Mouse (Mus musculus): ENCODE measurements around the gene Sar1b.
"Not testable (repeated sequence)": the region's sequence is repeated elsewhere in the genome, so short reads cannot be mapped to it uniquely, and the experiment has no call there.

Gene Sar1b

GRCm38 (mm10) chr11:51763213-51763907 is at the start of gene Sar1b, which contains the start of gene Sec24a:
Sar1b (plus strand) TSS chr11:51763687.
Sec24a (minus strand) TSS chr11:51763634.
- CTCF ChIA-PET = interaction anchor here (0.6 kb wide), 2 partner anchors 31 to 462 kb away, joined by 12 to 13 read pairs; no protein-coding TSS in a partner anchor

GRCm38 (mm10) chr11:51721066-51721465 is 42.4 kb upstream of the Sar1b start:
- CTCF ChIA-PET = no interaction called here

DNA sequence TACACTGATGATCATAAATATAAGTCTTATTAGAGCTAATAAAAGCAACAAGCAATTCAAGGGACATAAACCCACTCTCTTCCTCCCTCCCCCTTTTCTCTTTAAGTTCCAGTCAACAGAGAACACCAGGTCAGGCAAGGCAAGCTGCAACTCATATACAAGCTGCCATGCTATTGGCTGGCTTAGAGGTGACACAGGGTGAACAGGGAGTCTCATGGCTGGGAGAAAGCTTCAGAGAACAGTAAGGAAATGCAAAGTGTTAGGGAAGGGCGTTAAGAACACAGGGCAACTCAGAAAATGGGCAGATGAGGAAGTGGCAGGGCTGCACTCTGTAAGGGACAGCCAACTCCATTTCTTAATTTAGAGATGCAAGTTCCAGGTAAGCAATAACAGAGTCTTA is 30.6 kb upstream of the Sar1b start:
- CTCF ChIA-PET = interaction anchor here (0.5 kb wide), 1 partner anchor 31 kb away, joined by 12 read pairs; the partner anchor contains the start of genes Sar1b and Sec24a

DNA sequence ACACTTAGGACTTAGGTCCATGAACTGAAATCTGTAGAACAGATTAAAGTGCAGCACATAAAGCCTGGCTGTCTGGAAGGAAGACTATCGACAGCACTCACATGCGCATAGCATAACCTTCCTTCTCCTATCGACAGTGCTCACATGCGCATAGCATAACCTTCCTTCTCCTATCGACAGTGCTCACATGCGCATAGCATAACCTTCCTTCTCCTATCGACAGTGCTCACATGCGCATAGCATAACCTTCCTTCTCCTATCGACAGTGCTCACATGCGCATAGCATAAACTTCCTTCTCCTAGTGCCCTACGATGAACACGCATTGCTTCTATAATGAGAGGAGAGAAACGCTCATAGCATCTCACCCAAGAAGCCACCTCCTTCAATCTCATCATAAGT is 29.3 kb upstream of the Sar1b start:
- CTCF ChIA-PET = not testable (repeated sequence)

GRCm38 (mm10) chr11:51738651-51739403 is 24.7 kb upstream of the Sar1b start:
- CTCF ChIA-PET = interaction anchor here (0.6 kb wide), 1 partner anchor 24 kb away, joined by 6 read pairs; no protein-coding TSS in a partner anchor

- CTCF ChIA-PET = no interaction called here
Observed at GRCm38 (mm10) chr11:51740701-51741100, 22.8 kb upstream of the Sar1b start.

DNA sequence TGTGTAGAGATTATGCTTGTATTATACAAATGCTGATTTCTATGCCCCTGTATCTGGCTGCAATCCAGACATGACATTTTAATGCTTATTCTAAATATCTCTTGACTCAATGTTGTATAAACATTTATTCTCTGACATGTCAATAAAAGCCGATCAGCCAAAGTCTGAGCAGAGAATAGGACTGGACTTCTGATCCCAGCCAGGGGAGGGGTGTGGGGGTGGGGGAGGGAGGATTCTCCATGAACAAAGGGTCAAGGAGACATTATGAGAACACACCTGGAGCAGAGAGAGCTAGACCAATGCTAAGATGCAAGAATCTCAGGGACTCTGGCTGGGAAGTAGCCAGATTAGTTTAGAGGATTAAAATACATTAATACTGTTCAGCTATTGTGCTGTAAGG is 17.4 kb upstream of the Sar1b start:
- CTCF ChIA-PET = no interaction called here

DNA sequence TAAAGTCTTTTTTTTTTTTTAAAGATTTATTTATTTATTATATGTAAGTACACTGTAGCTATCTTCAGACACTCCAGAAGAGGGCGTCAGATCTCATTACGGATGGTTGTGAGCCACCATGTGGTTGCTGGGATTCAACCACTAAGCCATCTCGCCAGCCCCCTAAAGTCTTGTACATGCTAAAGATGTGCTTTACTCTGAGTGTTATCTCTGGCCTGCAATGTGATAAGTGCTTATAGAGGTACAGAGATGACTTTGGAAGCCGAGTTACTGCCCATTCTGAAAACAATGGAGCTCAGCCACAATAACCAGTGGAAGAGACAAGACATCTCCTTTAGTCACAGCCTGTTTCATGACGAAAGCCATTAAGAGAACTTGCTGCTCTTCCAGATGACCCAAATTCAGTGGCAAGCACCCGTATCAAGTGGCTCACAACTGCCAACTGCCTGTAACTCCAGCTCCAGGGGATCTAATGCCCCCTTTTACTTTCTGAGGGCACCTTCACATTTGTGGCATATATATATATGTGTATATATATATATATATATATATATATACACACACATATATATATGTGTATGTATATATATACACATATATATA is 11.8 kb upstream of the Sar1b start:
- CTCF ChIA-PET = not testable (repeated sequence)

DNA sequence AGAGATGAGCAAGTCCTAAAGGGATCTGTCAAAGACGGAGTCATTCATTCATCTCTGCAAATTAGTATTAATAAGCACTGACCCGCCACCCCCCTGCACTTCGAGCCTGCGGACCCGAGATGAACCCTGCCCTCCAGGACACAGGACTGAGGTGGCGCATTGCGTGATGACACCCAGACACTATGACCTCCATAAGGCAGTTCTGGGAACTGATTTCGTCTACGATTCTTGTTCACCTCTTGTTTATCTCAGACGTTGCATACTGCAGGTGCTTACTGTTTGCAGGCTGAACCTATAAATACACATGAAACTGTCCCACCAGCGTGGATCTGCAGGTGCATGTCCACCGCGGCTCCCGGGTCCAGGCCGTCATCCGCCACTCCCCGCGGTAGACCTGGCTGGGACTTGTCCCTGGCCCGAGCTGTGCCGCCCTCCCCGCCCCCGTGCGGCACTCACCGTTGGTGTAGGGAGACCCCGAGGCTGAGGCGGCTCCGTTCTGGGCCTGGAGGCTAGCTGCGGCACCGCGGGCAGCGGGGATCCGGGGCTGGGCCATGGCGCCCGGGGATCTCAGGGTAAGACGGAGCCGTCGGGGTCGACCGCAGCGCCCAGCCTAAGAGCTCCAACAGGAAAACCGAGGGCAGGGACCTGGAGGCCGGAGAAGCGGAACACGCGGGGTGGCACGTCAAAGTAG is 7.7 kb upstream of the Sar1b start:
- CTCF ChIA-PET = no interaction called here

- CTCF ChIA-PET = no interaction called here
Observed at GRCm38 (mm10) chr11:51756352-51756771, 7.1 kb upstream of the Sar1b start.

DNA sequence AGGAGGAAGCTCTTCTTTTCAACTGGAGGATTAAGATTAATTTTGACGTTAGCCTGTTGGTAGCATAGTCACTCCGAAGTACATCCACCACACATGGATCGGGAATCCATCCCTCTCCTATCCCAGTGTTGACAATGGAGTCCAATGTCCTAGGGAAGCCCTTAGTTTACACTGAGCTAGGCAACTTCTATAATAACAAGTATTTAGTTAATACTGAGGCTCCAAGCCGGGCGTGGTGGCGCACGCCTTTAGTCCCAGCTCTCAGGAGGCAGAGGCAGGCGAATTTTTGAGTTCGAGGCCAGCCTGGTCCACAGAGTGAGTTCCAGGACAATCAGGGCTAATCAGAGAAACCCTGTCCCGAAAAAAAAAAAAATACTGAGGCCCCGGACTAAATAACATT is 6.5 kb upstream of the Sar1b start:
- CTCF ChIA-PET = interaction anchor here (0.6 kb wide), 1 partner anchor 32 kb away, joined by 6 read pairs; no protein-coding TSS in a partner anchor

GRCm38 (mm10) chr11:51757625-51758024 is 5.9 kb upstream of the Sar1b start:
- CTCF ChIA-PET = interaction anchor here (0.6 kb wide), 1 partner anchor 33 kb away, joined by 6 read pairs; no protein-coding TSS in a partner anchor

DNA sequence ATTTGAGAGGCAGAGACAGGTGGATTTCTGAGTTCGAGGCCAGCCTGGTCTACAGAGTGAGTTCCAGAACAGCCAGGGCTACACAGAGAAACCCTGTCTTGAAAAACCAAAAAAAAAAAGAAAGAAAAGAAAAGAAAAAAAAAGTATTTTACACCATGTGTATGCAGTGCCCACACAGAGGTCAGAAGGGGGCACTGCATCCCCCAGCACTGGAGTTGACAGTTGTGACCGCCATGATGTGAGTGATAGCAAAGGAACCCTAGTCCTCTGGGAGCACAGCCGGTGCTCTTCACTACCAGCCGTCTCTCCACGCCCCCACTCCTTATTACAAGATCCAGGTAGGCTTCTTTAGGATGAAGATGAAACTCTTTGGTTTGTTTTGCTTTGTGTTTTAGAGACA is 5.3 kb upstream of the Sar1b start:
- CTCF ChIA-PET = not testable (repeated sequence)

- CTCF ChIA-PET = no interaction called here
Observed at GRCm38 (mm10) chr11:51759251-51759650, 4.2 kb upstream of the Sar1b start.

- CTCF ChIA-PET = no interaction called here
Observed at GRCm38 (mm10) chr11:51759941-51760657, 3.4 kb upstream of the Sar1b start.

DNA sequence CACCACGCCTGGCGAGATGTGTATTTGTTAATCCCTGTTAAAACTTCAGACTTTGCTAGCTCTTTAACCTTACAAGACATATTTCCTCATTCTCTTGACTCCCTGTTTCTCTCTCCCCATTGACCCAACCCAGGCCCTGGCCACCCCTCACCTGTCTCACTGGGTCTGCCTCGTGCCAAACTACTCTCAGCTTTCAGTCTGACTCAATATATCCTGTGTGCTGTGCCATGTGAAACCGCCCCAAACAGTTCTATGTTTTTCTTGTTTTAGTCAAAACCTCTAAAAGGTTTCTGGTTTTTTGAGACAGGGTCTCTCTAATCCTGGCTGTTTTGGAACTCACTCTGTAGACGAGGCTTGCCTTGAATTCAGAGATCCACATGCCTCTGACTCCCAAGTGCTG is 2.2 kb upstream of the Sar1b start:
- CTCF ChIA-PET = no interaction called here

GRCm38 (mm10) chr11:51763955-51764354 is 468 bp downstream of the Sar1b start:
- CTCF ChIA-PET = interaction anchor here (0.6 kb wide), 2 partner anchors 31 to 461 kb away, joined by 12 to 13 read pairs; no protein-coding TSS in a partner anchor

GRCm38 (mm10) chr11:51764816-51765215 is 1.3 kb downstream of the Sar1b start:
- CTCF ChIA-PET = no interaction called here

- CTCF ChIA-PET = no interaction called here
Observed at GRCm38 (mm10) chr11:51767579-51768220, 4.2 kb downstream of the Sar1b start.

DNA sequence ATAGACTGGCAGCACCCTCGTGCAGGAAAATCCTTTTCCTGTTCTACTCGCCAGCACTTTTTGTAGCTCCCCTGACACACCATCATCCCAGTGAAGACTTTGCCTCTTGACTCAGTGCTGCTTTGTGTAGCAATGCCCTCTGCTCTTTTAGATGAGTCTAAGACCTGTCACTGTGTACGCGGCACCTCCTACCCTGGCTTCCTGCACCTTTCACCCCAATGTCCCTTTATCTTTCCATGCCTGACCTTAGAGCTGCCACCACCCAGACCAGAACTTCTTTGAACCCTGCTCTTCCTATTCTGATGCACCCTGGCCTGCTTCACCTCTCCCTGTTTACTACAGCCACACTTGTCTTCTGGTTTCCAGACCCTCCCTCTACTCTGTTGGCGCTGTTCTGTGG is 4.8 kb downstream of the Sar1b start:
- CTCF ChIA-PET = interaction anchor here (0.8 kb wide), 1 partner anchor 9 kb away, joined by 4 read pairs; no protein-coding TSS in a partner anchor

- CTCF ChIA-PET = interaction anchor here (1.1 kb wide), 1 partner anchor 445 kb away, joined by 3 read pairs; no protein-coding TSS in a partner anchor
Observed at GRCm38 (mm10) chr11:51775507-51775906, 12.0 kb downstream of the Sar1b start.

Measured in spleen, embryonic (tissue).